Mouse (Mus musculus) brain, embryonic 14.5 days (tissue): Measurements from ENCODE around the gene Slc25a5.

Source experiments
- CTCF ChIP-seq: fragments of 200-500 bp; IDR thresholded peaks from 2 replicates; pipeline ENCODE4 v1.5.1; 2012; ENCODE audit warnings: inconsistent platforms, mild to moderate bottlenecking, moderate library complexity, borderline replicate concordance; ENCODE audit not compliant: insufficient read depth, insufficient read length; ENCODE audit errors: extremely low read depth
- POLR2A ChIP-seq: fragments of 200-500 bp; IDR thresholded peaks from 2 replicates; pipeline ENCODE4 v1.6.1; 2012; ENCODE audit warnings: mild to moderate bottlenecking, inconsistent platforms, borderline replicate concordance; ENCODE audit not compliant: poor library complexity, insufficient read depth, insufficient read length, severe bottlenecking; ENCODE audit errors: extremely low read depth

- TF ChIP-seq CTCF: peak; percentile 28; the same call in 1 of the 2 replicates
- no peak for TF ChIP-seq POLR2A
Measured at GRCm38 (mm10) chrX:36830271-36830670, 34.8 kb downstream of the Slc25a5 start.
